Mouse (Mus musculus) liver, embryonic 11.5 days (tissue): ENCODE data around the gene Rpl32. TPM values are rescaled to one million over a fixed set of nuclear protein-coding genes. Genes with fewer than 3 reads are reported as not detected.
"Not testable (repeated sequence)": the region's sequence is repeated elsewhere in the genome, so short reads cannot be mapped to it uniquely, and the experiment has no call there.

Experiments
- ATAC-seq: fragments of 200-750 bp; cut with Nextera tagmentation; replicated peaks from 2 replicates; pipeline ENCODE4 v1.8.0; 2017; ENCODE audit warnings: moderate number of reproducible peaks, mild to moderate bottlenecking, moderate TSS enrichment, moderate library complexity; ENCODE audit not compliant: low FRiP score
- DNase-seq: peaks from one replicate; pipeline ENCODE4 v3.0.0-alpha.2; 2017; ENCODE audit warnings: low spot score
- H3K27ac ChIP-seq: fragments of 300-500 bp; sonication (generic); 2 replicates; pipeline ENCODE4 v1.5.1; 2014; ENCODE audit warnings: mild to moderate bottlenecking, low read depth, low read length, control low read depth
- H3K27me3 ChIP-seq: fragments of 300-500 bp; sonication (generic); replicated peaks from 2 replicates; pipeline ENCODE4 v1.6.1; 2014; ENCODE audit warnings: low read length, mixed read lengths; ENCODE audit not compliant: control insufficient read depth, insufficient read depth
- H3K36me3 ChIP-seq: fragments of 300-500 bp; sonication (generic); 2 replicates; pipeline ENCODE4 v1.6.1; 2014; ENCODE audit warnings: mild to moderate bottlenecking, low read length, moderate library complexity, mixed read lengths; ENCODE audit not compliant: control insufficient read depth, insufficient read depth
- H3K4me1 ChIP-seq: fragments of 300-500 bp; sonication (generic); replicated peaks from 2 replicates; pipeline ENCODE4 v1.6.1; 2014; ENCODE audit warnings: low read length, mixed read lengths; ENCODE audit not compliant: control insufficient read depth, insufficient read depth
- H3K4me2 ChIP-seq: fragments of 300-500 bp; sonication (generic); 2 replicates; pipeline ENCODE4 v1.6.1; 2014; ENCODE audit warnings: mild to moderate bottlenecking, control low read depth, moderate library complexity
- H3K4me3 ChIP-seq: fragments of 300-500 bp; sonication (generic); 2 replicates; pipeline ENCODE4 v1.5.1; 2014; ENCODE audit warnings: low read depth, low read length, control low read depth
- H3K9ac ChIP-seq: fragments of 300-500 bp; sonication (generic); 2 replicates; pipeline ENCODE4 v1.6.1; 2014; ENCODE audit warnings: low read depth, low read length, control low read depth
- H3K9me3 ChIP-seq: fragments of 300-500 bp; sonication (generic); 2 replicates; pipeline ENCODE4 v1.6.1; 2016; ENCODE audit warnings: low read length, inconsistent platforms, mixed read lengths; ENCODE audit not compliant: control insufficient read depth
- WGBS: fragments of 180-500 bp; shearing (Covaris S2); extraction: QIAGEN DNeasy Blood & Tissue Kit; methylation state at CpG from one replicate; pipeline ENCODE4 v1.1.7; 2014; 5-methylcytosine and 5-hydroxymethylcytosine counted together
- polyA plus RNA-seq: library from polyadenylated mRNA; unstranded; fragments of >200 nt; fragmentation: Nextera tagmentation; extraction: Ambion mirVana; gene quantifications from 2 replicates; pipeline ENCODE4 v1.2.1, GENCODE M21; 2014

Gene Rpl32
- polyA plus RNA-seq, 1 experiment from 2014 or later: 2,478 TPM

- not testable (repeated sequence) for H3K27me3 ChIP-seq, H3K9me3 ChIP-seq, H3K36me3 ChIP-seq
- H3K27ac ChIP-seq: peak overlapping the region; percentile 56
- H3K4me1 ChIP-seq: peaks cover 20% of the 10 kb centered on the region
- peak overlapping the region; percentile 38 for H3K9ac ChIP-seq
- H3K4me3 ChIP-seq: peak overlapping the region; percentile 11; the same call in 1 of the 2 replicates
- DNase-seq: peak; percentile 80
- H3K4me2 ChIP-seq: peak overlapping the region; percentile 55
- peak; percentile 97 for ATAC-seq
- under 1% methylated on average over 5 of the region's 11 CpGs for WGBS
Observed at GRCm38 (mm10) chr6:115823850-115824464, 15.4 kb upstream of the Rpl32 start.

- Histone ChIP-seq H3K36me3 (no peaks in the 10 kb centered on the region), H3K9me3 (no peaks in the 10 kb centered on the region), H3K27me3 (no peaks in the 10 kb centered on the region), H3K4me2 (peak overlapping the region; percentile 19; the same call in 1 of the 2 replicates), H3K4me3 (no peak overlapping the region), H3K4me1 (peaks cover 20% of the 10 kb centered on the region), H3K9ac (0 out of 2 replicates have a peak overlapping the region, but pooled peaks have one; percentile 37), H3K27ac (peak overlapping the region; percentile 6)
- 70% methylated on average over 8 of the region's 8 CpGs for WGBS
- DNase-seq (no peak), ATAC-seq (peak; percentile 79)
Observed at GRCm38 (mm10) chr6:115821216-115821993, 12.9 kb upstream of the Rpl32 start.

GRCm38 (mm10) chr6:115818129-115818528 lies 9.6 kb upstream of the Rpl32 start:
- Histone ChIP-seq H3K36me3 (no peaks in the 10 kb centered on the region), H3K9ac (no peak overlapping the region), H3K4me3 (no peak overlapping the region), H3K4me1 (peaks cover 24% of the 10 kb centered on the region), H3K9me3 (no peaks in the 10 kb centered on the region), H3K4me2 (no peak overlapping the region), H3K27ac (no peak overlapping the region), H3K27me3 (no peaks in the 10 kb centered on the region)
- 76% methylated on average over 2 of the region's 2 CpGs for WGBS
- DNase-seq (no peak), ATAC-seq (no peak)

- no peak overlapping the region for H3K4me3 ChIP-seq
- no peaks in the 10 kb centered on the region for H3K27me3 ChIP-seq
- H3K9me3 ChIP-seq: no peaks in the 10 kb centered on the region
- H3K4me2 ChIP-seq: no peak overlapping the region
- DNase-seq (no peak), ATAC-seq (no peak)
- H3K4me1 ChIP-seq: peaks cover 17% of the 10 kb centered on the region
- 71% methylated on average over 4 of the region's 4 CpGs for WGBS
- H3K36me3 ChIP-seq: no peaks in the 10 kb centered on the region
- no peak overlapping the region for H3K27ac ChIP-seq
- no peak overlapping the region for H3K9ac ChIP-seq
Observed at GRCm38 (mm10) chr6:115815041-115815440, 6.5 kb upstream of the Rpl32 start.

GRCm38 (mm10) chr6:115814104-115814503 lies 5.6 kb upstream of the Rpl32 start:
- DNase-seq: no peak
- 19% methylated on average over 4 of the region's 4 CpGs for WGBS
- Histone ChIP-seq H3K4me1 (peaks cover 10% of the 10 kb centered on the region; the same call in 1 of the 2 replicates), H3K9me3 (no peaks in the 10 kb centered on the region), H3K27ac (peak overlapping the region; percentile 1; the same call in 1 of the 2 replicates), H3K4me2 (peak overlapping the region; percentile 6; the same call in 1 of the 2 replicates), H3K4me3 (no peak overlapping the region), H3K36me3 (no peaks in the 10 kb centered on the region), H3K9ac (peak overlapping the region; percentile 3; the same call in 1 of the 2 replicates), H3K27me3 (no peaks in the 10 kb centered on the region)
- ATAC-seq: peak; percentile 80

- WGBS: 73% methylated on average over 8 of the region's 8 CpGs
- Histone ChIP-seq H3K36me3 (peaks cover 10% of the 10 kb centered on the region), H3K4me2 (no peak overlapping the region)
Observed at GRCm38 (mm10) chr6:115811606-115812005, 3.1 kb upstream of the Rpl32 start.

GRCm38 (mm10) chr6:115808196-115808487 lies 405 bp downstream of the Rpl32 start:
- Histone ChIP-seq H3K36me3 (peaks cover 34% of the 10 kb centered on the region), H3K4me3 (peak overlapping the region; percentile 92), H3K9me3 (no peaks in the 10 kb centered on the region), H3K27me3 (no peaks in the 10 kb centered on the region), H3K9ac (peak overlapping the region; percentile 100), H3K27ac (peak overlapping the region; percentile 92), H3K4me2 (peak overlapping the region; percentile 100), H3K4me1 (peaks cover 12% of the 10 kb centered on the region)
- ATAC-seq (no peak), DNase-seq (no peak)
- WGBS: 0% methylated on average over 22 of the region's 22 CpGs

More at GRCm38 (mm10) chr6:115811606-115812005, 3.1 kb upstream of the Rpl32 start:
- no peak overlapping the region for H3K27ac ChIP-seq
- H3K9ac ChIP-seq: no peak overlapping the region
- no peaks in the 10 kb centered on the region for H3K27me3 ChIP-seq
- no peak overlapping the region for H3K4me3 ChIP-seq
- H3K9me3 ChIP-seq: no peaks in the 10 kb centered on the region
- no peak for DNase-seq
- no peak for ATAC-seq
- H3K4me1 ChIP-seq: peaks cover 16% of the 10 kb centered on the region

GRCm38 (mm10) chr6:115807464-115808195 lies 917 bp downstream of the Rpl32 start:
- no peak for DNase-seq
- H3K27ac ChIP-seq: peak overlapping the region; percentile 92
- H3K9ac ChIP-seq: peak overlapping the region; percentile 100
- H3K4me1 ChIP-seq: peaks cover 12% of the 10 kb centered on the region
- H3K9me3 ChIP-seq: no peaks in the 10 kb centered on the region
- peak overlapping the region; percentile 92 for H3K4me3 ChIP-seq
- H3K27me3 ChIP-seq: no peaks in the 10 kb centered on the region
- no peak for ATAC-seq
- WGBS: 2% methylated on average over 15 of the region's 15 CpGs
- peak overlapping the region; percentile 100 for H3K4me2 ChIP-seq
- H3K36me3 ChIP-seq: peaks cover 34% of the 10 kb centered on the region
